Mouse (Mus musculus) cortical plate, adult 2 months (tissue): Measurements from ENCODE around the gene Mfsd6. TPM values are rescaled to one million over a fixed set of nuclear protein-coding genes. Genes with fewer than 3 reads are reported as not detected.

Experiments used
- H3K27ac ChIP-seq: fragments of 200-500 bp; 2 replicates; pipeline ENCODE4 v1.5.1; 2012; ENCODE audit warnings: low read length, control low read depth, inconsistent platforms; ENCODE audit not compliant: insufficient read depth
- H3K4me1 ChIP-seq: fragments of 200-500 bp; 2 replicates; pipeline ENCODE4 v1.6.1; 2011; ENCODE audit warnings: low read length; ENCODE audit not compliant: control insufficient read depth, insufficient read depth
- H3K4me3 ChIP-seq: fragments of 200-500 bp; 2 replicates; pipeline ENCODE4 v1.5.1; 2011; ENCODE audit warnings: mild to moderate bottlenecking, low read length, control low read depth; ENCODE audit not compliant: insufficient read depth
- CTCF ChIP-seq: fragments of 200-500 bp; IDR thresholded peaks from 2 replicates; pipeline ENCODE4 v1.5.1; 2011; ENCODE audit warnings: mild to moderate bottlenecking, control low read depth, low read length; ENCODE audit not compliant: insufficient read depth; ENCODE audit errors: extremely low read depth
- POLR2A ChIP-seq: fragments of 200-500 bp; IDR thresholded peaks from 2 replicates; pipeline ENCODE4 v1.6.1; 2011; ENCODE audit warnings: mild to moderate bottlenecking, low read length, control low read depth; ENCODE audit not compliant: insufficient read depth; ENCODE audit errors: extremely low read depth
- polyA plus RNA-seq: library from polyadenylated mRNA; depleted of rRNA; stranded (reverse); fragments of >200 nt; gene quantifications from 2 replicates; pipeline ENCODE4 v1.2.3, GENCODE M21; 2012; rRNA removed

Gene Mfsd6
- 45.8 and 47.1 TPM in 2 replicates for polyA plus RNA-seq

GRCm38 (mm10) chr1:52727056-52727900 is at the start of gene Mfsd6:
Gene Mfsd6 (minus strand): TSS chr1:52727462.
- Histone ChIP-seq H3K27ac (peak within 1 kb of the TSS; percentile 12), H3K4me1 (peaks cover 9% of the 10 kb centered on the region), H3K4me3 (peak within 1 kb of the TSS; percentile 41)
- TF ChIP-seq CTCF (no peak), POLR2A (no peak)

- Histone ChIP-seq H3K27ac (no peak overlapping the region), H3K4me3 (no peak overlapping the region), H3K4me1 (no peaks in the 10 kb centered on the region)
- TF ChIP-seq CTCF (no peak), POLR2A (no peak)
Measured at GRCm38 (mm10) chr1:52765176-52766111, 38.2 kb upstream of the Mfsd6 start.

- TF ChIP-seq CTCF = no peak
- TF ChIP-seq POLR2A = no peak
- no peak overlapping the region for H3K4me3 ChIP-seq
- H3K27ac ChIP-seq = no peak overlapping the region
Measured at GRCm38 (mm10) chr1:52763894-52764809, 36.9 kb upstream of the Mfsd6 start.

GRCm38 (mm10) chr1:52758174-52758573 is 30.9 kb upstream of the Mfsd6 start:
- no peak for TF ChIP-seq CTCF
- no peak for TF ChIP-seq POLR2A
- Histone ChIP-seq H3K27ac (no peak overlapping the region), H3K4me1 (no peaks in the 10 kb centered on the region), H3K4me3 (no peak overlapping the region)

More at GRCm38 (mm10) chr1:52763894-52764809, 36.9 kb upstream of the Mfsd6 start:
- no peaks in the 10 kb centered on the region for H3K4me1 ChIP-seq

GRCm38 (mm10) chr1:52754331-52754730 is 27.1 kb upstream of the Mfsd6 start:
- Histone ChIP-seq H3K4me3 (no peak overlapping the region), H3K27ac (no peak overlapping the region), H3K4me1 (peaks cover 2% of the 10 kb centered on the region; the same call in 1 of the 2 replicates)
- no peak for TF ChIP-seq CTCF
- no peak for TF ChIP-seq POLR2A

GRCm38 (mm10) chr1:52753828-52754227 is 26.6 kb upstream of the Mfsd6 start:
- Histone ChIP-seq H3K4me1 (peaks cover 2% of the 10 kb centered on the region; the same call in 1 of the 2 replicates), H3K27ac (no peak overlapping the region), H3K4me3 (no peak overlapping the region)
- TF ChIP-seq POLR2A = no peak
- TF ChIP-seq CTCF = no peak

- Histone ChIP-seq H3K27ac (peak overlapping the region; percentile 51; the same call in 1 of the 2 replicates), H3K4me1 (peaks cover 2% of the 10 kb centered on the region; the same call in 1 of the 2 replicates), H3K4me3 (no peak overlapping the region)
- TF ChIP-seq CTCF = no peak
- TF ChIP-seq POLR2A = no peak
Measured at GRCm38 (mm10) chr1:52752706-52753105, 25.4 kb upstream of the Mfsd6 start.

GRCm38 (mm10) chr1:52751634-52752033 is 24.4 kb upstream of the Mfsd6 start:
- H3K4me1 ChIP-seq = peaks cover 2% of the 10 kb centered on the region; the same call in 1 of the 2 replicates
- H3K4me3 ChIP-seq = no peak overlapping the region
- H3K27ac ChIP-seq = no peak overlapping the region
- no peak for TF ChIP-seq CTCF
- TF ChIP-seq POLR2A = no peak
